Mouse (Mus musculus) heart, embryonic 16.5 days (tissue): Measurements from ENCODE around the gene Grin2b. TPM values are rescaled to one million over a fixed set of nuclear protein-coding genes. Genes with fewer than 3 reads are reported as not detected.

Experiments used
- ATAC-seq: fragments of 200-750 bp; cut with Nextera tagmentation; replicated peaks from 2 replicates; pipeline ENCODE4 v1.8.0; 2017; ENCODE audit warnings: moderate number of reproducible peaks; ENCODE audit not compliant: insufficient read depth, low FRiP score; ENCODE audit errors: extremely low read depth
- H3K27ac ChIP-seq: fragments of 300-500 bp; sonication (generic); 2 replicates; pipeline ENCODE4 v1.5.1; 2014; ENCODE audit warnings: mild to moderate bottlenecking, low read length, control low read depth, moderate library complexity
- H3K27me3 ChIP-seq: fragments of 300-500 bp; sonication (generic); 2 replicates; pipeline ENCODE4 v1.6.1; 2014; ENCODE audit warnings: low read length, mixed read lengths; ENCODE audit not compliant: control insufficient read depth, insufficient read depth
- H3K36me3 ChIP-seq: fragments of 300-500 bp; sonication (generic); 2 replicates; pipeline ENCODE4 v1.6.1; 2014; ENCODE audit not compliant: control insufficient read depth, insufficient read depth
- H3K4me1 ChIP-seq: fragments of 300-500 bp; sonication (generic); 2 replicates; pipeline ENCODE4 v1.6.1; 2014; ENCODE audit warnings: low read length, mixed read lengths; ENCODE audit not compliant: control insufficient read depth, insufficient read depth
- H3K4me2 ChIP-seq: fragments of 300-500 bp; sonication (generic); 2 replicates; pipeline ENCODE4 v1.6.1; 2014; ENCODE audit warnings: low read depth, mild to moderate bottlenecking, control low read depth, low read length
- H3K4me3 ChIP-seq: fragments of 300-500 bp; sonication (generic); 2 replicates; pipeline ENCODE4 v1.5.1; 2014; ENCODE audit warnings: mild to moderate bottlenecking, control low read depth, low read length
- H3K9ac ChIP-seq: fragments of 300-500 bp; sonication (generic); 2 replicates; pipeline ENCODE4 v1.6.1; 2014; ENCODE audit warnings: low read length, control low read depth
- H3K9me3 ChIP-seq: fragments of 300-500 bp; sonication (generic); replicated peaks from 2 replicates; pipeline ENCODE4 v1.6.1; 2016; ENCODE audit warnings: low read length; ENCODE audit not compliant: control insufficient read depth
- WGBS: fragments of 180-500 bp; shearing (Covaris S2); extraction: QIAGEN DNeasy Blood & Tissue Kit; methylation state at CpG from one replicate; pipeline ENCODE4 v1.1.7; 2014; 5-methylcytosine and 5-hydroxymethylcytosine counted together
- polyA plus RNA-seq: library from polyadenylated mRNA; unstranded; fragments of >200 nt; fragmentation: Nextera tagmentation; extraction: Ambion mirVana; gene quantifications from 2 replicates; pipeline ENCODE4 v1.2.1, GENCODE M21; 2015

The Grin2b gene
- polyA plus RNA-seq, 1 experiment from 2014 or later, result under 0.01 TPM

DNA sequence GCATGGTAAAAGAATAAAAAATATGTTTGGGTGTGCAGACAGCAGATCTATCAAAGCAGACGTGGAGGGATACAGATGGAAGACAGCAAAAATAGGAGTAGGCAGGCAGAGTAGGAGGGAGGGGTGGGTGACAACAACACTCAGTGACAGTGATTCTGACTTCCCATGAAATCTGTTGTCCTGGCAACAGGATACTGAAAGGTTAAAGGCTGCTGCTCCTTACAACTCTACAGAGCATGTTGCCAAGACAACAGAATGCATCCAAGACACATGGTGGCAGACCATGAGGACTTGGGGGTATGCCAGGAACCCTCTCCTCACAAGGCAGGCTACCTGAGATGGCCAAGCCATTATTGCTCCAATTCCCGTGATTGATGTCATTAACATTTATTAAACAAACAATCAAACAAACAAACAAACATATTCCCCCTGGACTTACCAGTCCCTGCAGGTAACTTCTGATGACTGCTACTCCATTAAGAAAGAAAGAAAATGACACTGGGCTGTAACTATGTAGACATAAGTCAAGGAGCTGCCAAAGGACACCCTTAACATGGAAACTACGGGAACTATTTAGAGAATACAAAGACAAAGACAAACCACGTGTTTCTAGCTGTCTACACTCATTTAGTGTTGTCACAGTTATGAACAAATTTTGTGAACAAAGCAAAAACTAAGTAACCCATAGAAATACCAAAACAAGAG is 143.9 kb downstream of the Grin2b start:
- 67% methylated on average over 4 of the region's 4 CpGs for WGBS
- no peak overlapping the region for H3K4me2 ChIP-seq

DNA sequence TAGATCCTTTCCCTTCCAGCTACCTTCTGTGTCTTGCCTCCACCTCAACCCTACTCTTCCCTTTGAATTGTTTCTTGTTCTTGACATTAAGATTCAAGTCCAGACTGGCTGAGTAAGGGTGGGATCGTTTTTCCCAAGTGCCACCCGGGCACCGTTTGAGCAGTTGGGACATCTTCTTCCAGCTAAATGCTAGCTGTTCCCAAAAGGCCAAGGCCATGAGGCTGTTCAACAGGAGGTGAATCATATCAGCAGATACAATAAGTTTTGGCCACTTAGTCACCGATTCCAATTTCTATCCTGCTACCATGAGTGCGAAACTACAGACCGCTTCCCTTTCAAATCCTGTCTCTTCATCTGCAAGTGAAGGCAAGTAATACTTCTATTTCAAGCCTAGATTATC is 146.4 kb downstream of the Grin2b start:
- H3K9me3 ChIP-seq, result peaks cover 5% of the 10 kb centered on the region
- no peaks in the 10 kb centered on the region for H3K36me3 ChIP-seq
- no peaks in the 10 kb centered on the region for H3K4me1 ChIP-seq
- H3K4me2 ChIP-seq, result no peak overlapping the region
- 92% methylated on average over 6 of the region's 6 CpGs for WGBS
- no peak for ATAC-seq
- no peak overlapping the region for H3K9ac ChIP-seq
- H3K27ac ChIP-seq, result no peak overlapping the region
- H3K27me3 ChIP-seq, result no peaks in the 10 kb centered on the region
- no peak overlapping the region for H3K4me3 ChIP-seq

More for the DNA sequence above, 143.9 kb downstream of the Grin2b start:
- no peaks in the 10 kb centered on the region for H3K27me3 ChIP-seq
- H3K4me1 ChIP-seq, result no peaks in the 10 kb centered on the region
- no peaks in the 10 kb centered on the region for H3K36me3 ChIP-seq
- H3K27ac ChIP-seq, result no peak overlapping the region
- peaks cover 5% of the 10 kb centered on the region for H3K9me3 ChIP-seq
- no peak overlapping the region for H3K9ac ChIP-seq
- ATAC-seq, result no peak
- no peak overlapping the region for H3K4me3 ChIP-seq

DNA sequence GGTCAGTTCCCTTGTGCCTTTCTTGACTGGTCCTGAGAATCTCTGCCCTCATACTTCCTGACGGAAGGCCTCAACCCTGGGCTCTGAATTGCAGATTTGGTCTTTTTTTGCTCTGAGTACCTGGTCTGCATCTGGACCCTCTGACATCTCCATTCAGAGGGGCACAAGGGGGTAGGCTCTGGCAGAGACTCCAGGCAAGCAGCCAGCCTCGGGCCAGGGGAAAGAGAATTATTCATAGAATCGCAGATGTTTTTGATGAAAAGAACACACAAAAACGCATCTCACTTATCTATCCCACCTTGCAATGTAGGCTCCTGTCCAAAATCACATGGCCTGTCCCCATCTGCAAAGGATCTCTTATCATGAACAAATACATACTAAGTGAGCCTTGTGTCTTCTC is 147.5 kb downstream of the Grin2b start:
- Histone ChIP-seq H3K4me3 (no peak overlapping the region), H3K36me3 (no peaks in the 10 kb centered on the region), H3K27ac (no peak overlapping the region), H3K4me2 (no peak overlapping the region), H3K9ac (no peak overlapping the region), H3K4me1 (no peaks in the 10 kb centered on the region), H3K27me3 (no peaks in the 10 kb centered on the region), H3K9me3 (peaks cover 3% of the 10 kb centered on the region)
- 65% methylated on average over 4 of the region's 4 CpGs for WGBS
- no peak for ATAC-seq

DNA sequence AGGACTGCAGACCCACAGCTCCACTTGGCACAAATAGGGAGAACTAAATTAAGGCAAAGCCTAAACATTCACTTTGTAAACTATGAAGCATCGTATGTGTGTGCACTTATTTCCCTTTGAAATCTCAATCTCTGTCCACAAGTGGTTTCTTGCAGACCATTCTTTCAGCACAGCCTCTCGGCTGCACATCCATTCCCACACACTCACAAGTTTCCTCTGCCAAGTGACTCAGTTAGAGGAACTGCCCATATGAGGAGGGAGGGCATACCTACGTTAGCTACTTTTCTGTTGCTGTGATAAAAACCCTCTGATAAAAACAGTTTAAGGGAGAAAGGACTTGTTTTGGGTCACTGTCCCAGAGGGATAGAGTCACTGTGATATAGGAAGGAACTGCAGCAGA is 152.9 kb downstream of the Grin2b start:
- no peak for ATAC-seq
- H3K27me3 ChIP-seq, result no peaks in the 10 kb centered on the region
- 63% methylated on average over 3 of the region's 3 CpGs for WGBS
- no peak overlapping the region for H3K4me2 ChIP-seq
- no peaks in the 10 kb centered on the region for H3K4me1 ChIP-seq
- H3K27ac ChIP-seq, result no peak overlapping the region
- H3K9ac ChIP-seq, result no peak overlapping the region
- no peaks in the 10 kb centered on the region for H3K36me3 ChIP-seq
- no peak overlapping the region for H3K4me3 ChIP-seq
- H3K9me3 ChIP-seq, result no peaks in the 10 kb centered on the region

- Histone ChIP-seq H3K36me3 (no peaks in the 10 kb centered on the region), H3K9me3 (no peaks in the 10 kb centered on the region), H3K4me2 (no peak overlapping the region), H3K27ac (no peak overlapping the region), H3K4me1 (no peaks in the 10 kb centered on the region), H3K9ac (no peak overlapping the region), H3K27me3 (no peaks in the 10 kb centered on the region), H3K4me3 (no peak overlapping the region)
- ATAC-seq, result no peak
- WGBS, result 80% methylated on average over 1 of the region's 1 CpGs
Measured at GRCm38 (mm10) chr6:136018962-136019361, 154.3 kb downstream of the Grin2b start.

DNA sequence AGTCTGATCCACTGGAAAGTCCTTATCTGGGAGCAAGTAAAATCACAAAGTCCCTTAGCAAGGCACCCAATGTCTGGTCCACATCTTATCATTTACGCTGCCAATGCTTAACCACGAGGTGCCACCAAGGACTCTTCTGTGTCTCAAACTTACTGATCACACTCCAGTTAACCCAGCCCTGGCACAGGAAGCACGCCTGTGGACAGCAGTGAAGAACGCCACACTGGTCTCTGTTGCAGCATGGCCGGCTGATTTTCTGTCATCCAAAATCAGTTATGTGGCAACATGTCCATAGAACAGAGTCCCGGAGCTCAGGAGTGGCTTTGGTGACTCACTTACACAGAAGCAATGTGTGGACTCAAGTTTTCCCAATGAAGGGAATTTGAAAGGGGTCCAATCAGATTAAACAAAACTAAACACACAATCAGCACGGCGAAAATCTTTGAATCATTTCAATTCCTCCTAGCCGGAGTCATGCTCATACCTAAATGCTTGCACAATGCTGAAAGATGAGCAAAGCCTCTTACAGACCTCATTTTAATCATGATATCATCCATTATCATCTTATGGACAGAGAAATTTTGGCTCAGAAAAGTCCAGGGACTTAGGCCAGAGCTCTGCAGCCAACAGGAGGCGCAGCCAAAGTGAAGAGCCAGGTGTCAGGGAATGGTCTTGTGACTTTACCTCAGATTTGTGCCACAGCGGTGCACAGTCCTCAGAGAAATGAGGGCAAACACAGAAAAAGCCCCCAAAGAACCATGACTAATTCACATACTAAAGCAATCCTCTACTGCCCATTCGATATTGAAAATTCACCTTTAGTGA is 159.5 kb downstream of the Grin2b start:
- Histone ChIP-seq H3K27ac (no peak overlapping the region), H3K4me2 (no peak overlapping the region), H3K4me1 (no peaks in the 10 kb centered on the region), H3K9me3 (no peaks in the 10 kb centered on the region), H3K4me3 (no peak overlapping the region), H3K27me3 (no peaks in the 10 kb centered on the region), H3K36me3 (no peaks in the 10 kb centered on the region), H3K9ac (no peak overlapping the region)
- 75% methylated on average over 12 of the region's 12 CpGs for WGBS
- no peak for ATAC-seq

- ATAC-seq, result no peak
- no peak overlapping the region for H3K9ac ChIP-seq
- no peak overlapping the region for H3K4me2 ChIP-seq
- H3K27me3 ChIP-seq, result no peaks in the 10 kb centered on the region
- H3K27ac ChIP-seq, result no peak overlapping the region
- no peaks in the 10 kb centered on the region for H3K36me3 ChIP-seq
- WGBS, result 72% methylated on average over 4 of the region's 4 CpGs
- no peak overlapping the region for H3K4me3 ChIP-seq
- no peaks in the 10 kb centered on the region for H3K4me1 ChIP-seq
- no peaks in the 10 kb centered on the region for H3K9me3 ChIP-seq
Measured at GRCm38 (mm10) chr6:136011533-136011932, 161.8 kb downstream of the Grin2b start.

DNA sequence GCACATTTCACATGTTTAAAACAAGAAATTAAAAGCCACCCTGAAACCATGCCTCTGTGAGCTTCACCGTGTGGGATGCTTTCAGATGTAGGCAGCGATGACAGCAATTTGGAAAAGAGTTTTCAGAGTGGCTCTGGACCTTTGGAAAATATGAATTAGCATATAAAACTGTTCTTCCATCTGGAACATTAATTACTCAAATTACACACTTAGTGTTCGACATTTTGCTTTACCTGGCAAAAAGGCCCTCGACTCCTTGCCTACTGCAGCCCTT is 162.3 kb downstream of the Grin2b start:
- 86% methylated on average over 4 of the region's 4 CpGs for WGBS

GRCm38 (mm10) chr6:136010290-136011037 is 162.8 kb downstream of the Grin2b start:
- Histone ChIP-seq H3K4me3 (no peak overlapping the region), H3K9ac (no peak overlapping the region), H3K4me2 (no peak overlapping the region), H3K27me3 (no peaks in the 10 kb centered on the region), H3K9me3 (no peaks in the 10 kb centered on the region), H3K36me3 (no peaks in the 10 kb centered on the region), H3K27ac (no peak overlapping the region), H3K4me1 (no peaks in the 10 kb centered on the region)
- no peak for ATAC-seq
- 57% methylated on average over 7 of the region's 7 CpGs for WGBS

More for the DNA sequence above, 162.3 kb downstream of the Grin2b start:
- no peaks in the 10 kb centered on the region for H3K27me3 ChIP-seq
- no peak for ATAC-seq
- no peak overlapping the region for H3K27ac ChIP-seq
- H3K4me2 ChIP-seq, result no peak overlapping the region
- H3K9me3 ChIP-seq, result no peaks in the 10 kb centered on the region
- H3K9ac ChIP-seq, result no peak overlapping the region
- H3K4me1 ChIP-seq, result no peaks in the 10 kb centered on the region
- no peaks in the 10 kb centered on the region for H3K36me3 ChIP-seq
- no peak overlapping the region for H3K4me3 ChIP-seq
